Mouse (Mus musculus): ENCODE measurements around the gene Defb25. TPM values are rescaled to one million over a fixed set of nuclear protein-coding genes. Genes with fewer than 3 reads are reported as not detected.

Gene Defb25
- polyA plus RNA-seq, 1 experiment from 2014 or later, result not detected

DNA sequence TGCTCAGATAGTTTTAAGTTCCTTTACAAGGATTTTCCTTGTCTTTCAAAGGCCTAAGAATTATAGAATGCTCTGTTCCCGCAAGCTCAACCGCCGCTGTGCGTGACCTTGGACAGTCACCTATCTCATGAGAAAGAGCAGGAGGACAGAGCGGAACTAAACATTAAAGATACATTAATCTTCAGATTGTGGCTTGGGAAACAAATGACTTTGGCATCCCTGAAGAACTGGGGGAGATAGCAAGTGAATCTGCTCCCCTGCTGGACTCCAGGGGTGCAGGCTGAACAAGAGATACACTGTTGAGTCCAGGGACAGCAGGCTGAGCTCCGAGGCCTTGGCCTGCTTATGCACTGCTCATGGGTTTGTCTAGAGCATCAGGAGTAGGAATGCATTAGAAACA lies 22.8 kb downstream of the Defb25 start:
- WGBS, result 90% methylated on average over 6 of the region's 6 CpGs
- Histone ChIP-seq H3K9me3 (replicated peaks; ENCODE audit: control insufficient read depth, low read length) (no peaks in the 10 kb centered on the region), H3K4me1 (ENCODE audit: control insufficient read depth, insufficient read depth, low read length) (no peaks in the 10 kb centered on the region), H3K4me3 (ENCODE audit: low read depth, low read length) (no peak overlapping the region), H3K27me3 (replicated peaks; ENCODE audit: control insufficient read depth, insufficient read depth, low read length) (no peaks in the 10 kb centered on the region), H3K9ac (ENCODE audit: low read length) (no peak overlapping the region), H3K4me2 (ENCODE audit: low read length) (no peak overlapping the region), H3K27ac (ENCODE audit: low read depth, low read length) (no peak overlapping the region), H3K36me3 (ENCODE audit: control insufficient read depth, insufficient read depth, low read length) (no peaks in the 10 kb centered on the region)
- ATAC-seq, result no peak
- no peak for DNase-seq (ENCODE audit: low spot score)

DNA sequence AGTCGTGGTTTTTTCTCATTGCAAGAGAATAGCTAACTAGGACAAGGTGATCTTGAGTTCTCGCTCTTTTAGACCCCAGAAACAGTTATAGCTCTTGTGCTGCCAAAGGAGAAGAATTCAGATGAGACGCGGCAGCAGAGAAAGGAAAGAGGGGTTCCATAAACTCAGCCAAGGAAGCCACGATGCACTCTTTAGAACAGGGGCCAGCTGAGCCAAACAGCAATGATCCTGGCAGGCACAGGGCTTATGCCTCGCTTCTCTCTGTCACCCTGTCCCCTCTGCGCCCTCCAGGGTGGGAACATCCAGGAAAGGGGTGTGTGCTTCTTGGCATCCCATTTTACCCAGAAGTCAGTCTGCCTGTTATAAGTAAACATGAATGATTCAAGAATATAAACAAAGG lies 23.6 kb downstream of the Defb25 start, which contains the start of gene Defb45:
Gene Defb45 (minus strand): TSS at position 101 of the 400 bp plus-strand sequence.
- Histone ChIP-seq H3K27ac (ENCODE audit: low read depth, low read length) (no peak within 1 kb of the TSS), H3K9me3 (replicated peaks; ENCODE audit: control insufficient read depth, low read length) (no peaks in the 10 kb centered on the region), H3K4me2 (ENCODE audit: low read length) (no peak within 1 kb of the TSS), H3K4me3 (ENCODE audit: low read depth, low read length) (no peak within 1 kb of the TSS), H3K36me3 (ENCODE audit: control insufficient read depth, insufficient read depth, low read length) (no peaks in the 10 kb centered on the region), H3K9ac (ENCODE audit: low read length) (no peak within 1 kb of the TSS), H3K4me1 (ENCODE audit: control insufficient read depth, insufficient read depth, low read length) (no peaks in the 10 kb centered on the region), H3K27me3 (replicated peaks; ENCODE audit: control insufficient read depth, insufficient read depth, low read length) (no peaks in the 10 kb centered on the region)
- no peak for ATAC-seq
- DNase-seq (ENCODE audit: low spot score), result no peak
- WGBS, result 70% methylated on average over 7 of the region's 7 CpGs

DNA sequence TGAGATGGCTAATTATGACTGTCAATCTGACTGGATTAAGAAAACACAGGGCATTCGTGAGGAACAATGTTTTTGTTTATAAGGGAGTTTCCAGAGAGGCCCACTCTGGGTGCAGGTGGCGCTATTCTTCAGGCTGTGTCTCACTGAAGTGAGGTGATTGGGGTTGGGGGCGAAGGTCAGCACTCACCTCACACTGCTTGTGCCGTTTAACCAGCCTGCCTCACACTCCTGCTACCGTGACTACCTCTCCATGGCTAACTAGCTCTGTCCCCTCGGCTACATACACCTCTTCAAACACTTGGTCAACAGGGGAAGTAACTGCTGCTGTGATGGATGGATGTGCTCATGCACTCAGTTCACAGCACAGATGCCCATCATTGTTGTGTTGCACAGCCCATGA lies 33.8 kb downstream of the Defb25 start:
- Histone ChIP-seq H3K27ac (ENCODE audit: low read depth, low read length) (no peak overlapping the region), H3K9me3 (replicated peaks; ENCODE audit: control insufficient read depth, low read length) (no peaks in the 10 kb centered on the region), H3K4me3 (ENCODE audit: low read depth, low read length) (no peak overlapping the region), H3K27me3 (replicated peaks; ENCODE audit: control insufficient read depth, insufficient read depth, low read length) (no peaks in the 10 kb centered on the region), H3K36me3 (ENCODE audit: control insufficient read depth, insufficient read depth, low read length) (no peaks in the 10 kb centered on the region), H3K9ac (ENCODE audit: low read length) (no peak overlapping the region), H3K4me1 (ENCODE audit: control insufficient read depth, insufficient read depth, low read length) (no peaks in the 10 kb centered on the region), H3K4me2 (ENCODE audit: low read length) (no peak overlapping the region)
- 27% methylated on average over 6 of the region's 6 CpGs for WGBS
- ATAC-seq (no peak), DNase-seq (ENCODE audit: low spot score) (no peak)

DNA sequence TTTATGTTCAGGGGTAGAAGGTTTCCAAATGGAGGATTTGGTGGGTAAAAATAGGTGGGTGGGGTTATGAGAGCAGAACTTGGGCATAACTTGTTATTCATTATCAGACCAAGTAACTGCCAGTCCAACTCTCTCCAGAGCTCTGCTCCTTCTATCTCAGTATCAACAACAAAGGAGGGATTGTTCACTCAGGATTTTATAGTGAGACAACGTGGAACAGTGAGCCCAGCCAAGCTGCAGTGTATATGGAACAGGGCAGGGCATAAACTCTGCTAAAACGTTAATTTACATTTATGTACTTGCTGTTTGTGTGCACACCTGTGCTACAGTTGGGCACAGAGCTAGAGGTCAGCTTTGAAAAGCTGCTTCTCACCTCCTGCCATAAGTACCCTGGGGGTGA lies 34.4 kb downstream of the Defb25 start:
- 23% methylated on average over 2 of the region's 2 CpGs for WGBS
- no peaks in the 10 kb centered on the region for H3K4me1 ChIP-seq (ENCODE audit: control insufficient read depth, insufficient read depth, low read length)
- no peak overlapping the region for H3K9ac ChIP-seq (ENCODE audit: low read length)
- ATAC-seq (no peak), DNase-seq (ENCODE audit: low spot score) (no peak)
- no peak overlapping the region for H3K4me3 ChIP-seq (ENCODE audit: low read depth, low read length)
- no peaks in the 10 kb centered on the region for H3K36me3 ChIP-seq (ENCODE audit: control insufficient read depth, insufficient read depth, low read length)
- H3K27me3 ChIP-seq (replicated peaks; ENCODE audit: control insufficient read depth, insufficient read depth, low read length), result no peaks in the 10 kb centered on the region
- H3K27ac ChIP-seq (ENCODE audit: low read depth, low read length), result no peak overlapping the region
- no peak overlapping the region for H3K4me2 ChIP-seq (ENCODE audit: low read length)
- no peaks in the 10 kb centered on the region for H3K9me3 ChIP-seq (replicated peaks; ENCODE audit: control insufficient read depth, low read length)

DNA sequence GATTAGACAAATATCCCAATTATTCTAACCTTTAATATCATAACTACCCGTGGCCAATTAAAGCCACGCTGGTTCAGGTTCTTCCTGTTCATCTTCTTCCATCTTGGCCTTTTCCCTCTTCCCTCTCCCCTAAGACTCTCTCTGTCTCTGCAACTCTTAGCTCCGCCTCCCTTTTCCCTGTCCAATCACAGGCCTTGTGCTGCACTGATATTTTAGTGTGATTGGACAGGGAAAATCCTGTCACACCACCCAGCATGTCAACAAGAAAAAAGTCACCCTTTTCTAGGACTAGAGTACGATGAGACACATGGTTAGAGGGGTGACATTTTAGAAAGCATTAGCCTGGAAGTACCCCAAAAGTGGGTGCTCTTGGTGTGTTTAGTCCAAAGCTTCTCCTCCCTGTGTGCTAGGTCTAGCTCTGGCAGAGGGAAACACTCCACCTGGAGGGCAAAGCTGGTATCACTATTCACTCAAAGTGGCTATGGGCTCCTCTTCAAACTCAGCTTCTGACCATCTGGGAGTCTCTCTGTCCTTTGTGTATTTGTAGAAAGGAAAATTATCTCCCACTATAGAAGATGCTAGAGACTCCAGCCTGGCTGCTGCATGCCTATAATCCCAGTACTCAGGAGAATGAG lies 35.8 kb downstream of the Defb25 start:
- 80% methylated on average over 4 of the region's 4 CpGs for WGBS
- no peak for ATAC-seq
- no peak for DNase-seq (ENCODE audit: low spot score)
- Histone ChIP-seq H3K36me3 (ENCODE audit: control insufficient read depth, insufficient read depth, low read length) (no peaks in the 10 kb centered on the region), H3K9me3 (replicated peaks; ENCODE audit: control insufficient read depth, low read length) (no peaks in the 10 kb centered on the region), H3K9ac (ENCODE audit: low read length) (no peak overlapping the region), H3K4me2 (ENCODE audit: low read length) (no peak overlapping the region), H3K4me1 (ENCODE audit: control insufficient read depth, insufficient read depth, low read length) (no peaks in the 10 kb centered on the region), H3K27ac (ENCODE audit: low read depth, low read length) (no peak overlapping the region), H3K4me3 (ENCODE audit: low read depth, low read length) (no peak overlapping the region), H3K27me3 (replicated peaks; ENCODE audit: control insufficient read depth, insufficient read depth, low read length) (no peaks in the 10 kb centered on the region)

- WGBS, result 91% methylated on average over 11 of the region's 11 CpGs
- DNase-seq (ENCODE audit: low spot score) (no peak), ATAC-seq (no peak)
- no peak overlapping the region for H3K9ac ChIP-seq (ENCODE audit: low read length)
- H3K27me3 ChIP-seq (replicated peaks; ENCODE audit: control insufficient read depth, insufficient read depth, low read length), result no peaks in the 10 kb centered on the region
- H3K4me2 ChIP-seq (ENCODE audit: low read length), result no peak overlapping the region
- H3K4me3 ChIP-seq (ENCODE audit: low read depth, low read length), result no peak overlapping the region
- H3K9me3 ChIP-seq (replicated peaks; ENCODE audit: control insufficient read depth, low read length), result no peaks in the 10 kb centered on the region
- H3K4me1 ChIP-seq (ENCODE audit: control insufficient read depth, insufficient read depth, low read length), result no peaks in the 10 kb centered on the region
- H3K36me3 ChIP-seq (ENCODE audit: control insufficient read depth, insufficient read depth, low read length), result no peaks in the 10 kb centered on the region
- H3K27ac ChIP-seq (ENCODE audit: low read depth, low read length), result no peak overlapping the region
These were observed 42.2 kb downstream of the Defb25 start for GRCm38 (mm10) chr2:152580612-152581011.

DNA sequence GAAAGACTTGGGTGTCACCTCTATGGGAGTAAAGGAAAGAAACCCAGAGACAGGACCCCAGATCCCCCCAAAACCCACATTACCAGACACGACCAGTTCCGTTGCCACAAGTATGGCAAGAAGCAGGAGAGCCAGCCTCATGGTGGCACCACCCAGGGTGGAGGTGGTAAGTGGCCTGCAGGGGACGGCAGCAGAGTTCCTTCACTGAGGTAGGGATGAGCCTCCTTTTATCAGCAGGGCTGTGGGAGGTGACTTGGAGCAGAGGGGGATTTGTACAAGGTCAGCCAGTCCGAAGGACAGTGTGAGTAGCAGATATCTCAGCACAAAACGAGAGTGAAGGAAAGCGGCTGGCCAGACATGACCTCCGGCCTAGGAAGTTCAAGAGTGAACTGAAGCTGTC lies 42.7 kb downstream of the Defb25 start, which contains the start of gene Defb19:
Gene Defb19 (minus strand): TSS at position 206 of the 400 bp plus-strand sequence.
- H3K27me3 ChIP-seq (replicated peaks; ENCODE audit: control insufficient read depth, insufficient read depth, low read length), result no peaks in the 10 kb centered on the region
- no peak for ATAC-seq
- WGBS, result 71% methylated on average over 7 of the region's 7 CpGs
- H3K4me2 ChIP-seq (ENCODE audit: low read length), result no peak within 1 kb of the TSS
- H3K4me1 ChIP-seq (ENCODE audit: control insufficient read depth, insufficient read depth, low read length), result no peaks in the 10 kb centered on the region
- no peak for DNase-seq (ENCODE audit: low spot score)
- no peaks in the 10 kb centered on the region for H3K9me3 ChIP-seq (replicated peaks; ENCODE audit: control insufficient read depth, low read length)
- H3K4me3 ChIP-seq (ENCODE audit: low read depth, low read length), result no peak within 1 kb of the TSS
- no peaks in the 10 kb centered on the region for H3K36me3 ChIP-seq (ENCODE audit: control insufficient read depth, insufficient read depth, low read length)
- no peak within 1 kb of the TSS for H3K9ac ChIP-seq (ENCODE audit: low read length)
- H3K27ac ChIP-seq (ENCODE audit: low read depth, low read length), result no peak within 1 kb of the TSS

DNA sequence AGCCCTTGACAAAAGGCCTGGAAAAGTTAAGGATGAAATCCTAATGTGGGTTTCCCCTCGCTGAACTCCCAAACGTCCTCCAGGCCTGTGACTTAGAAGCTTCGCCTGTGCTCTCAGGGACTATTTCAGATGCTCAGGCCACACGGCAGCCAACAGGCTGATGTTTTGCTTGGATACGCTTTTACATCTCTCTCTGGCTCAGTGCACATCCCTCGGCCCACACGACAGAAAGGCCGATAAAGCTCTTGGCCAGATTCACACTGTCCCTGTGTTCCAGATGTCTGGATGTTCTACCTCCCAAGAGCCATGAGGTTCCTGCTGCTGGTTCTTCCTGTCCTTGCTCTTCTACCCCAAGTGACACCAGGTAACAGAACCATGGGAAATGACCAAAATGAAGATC lies 49.4 kb downstream of the Defb25 start:
- DNase-seq (ENCODE audit: low spot score) (no peak), ATAC-seq (no peak)
- H3K4me1 ChIP-seq (ENCODE audit: control insufficient read depth, insufficient read depth, low read length), result no peaks in the 10 kb centered on the region
- no peak overlapping the region for H3K4me3 ChIP-seq (ENCODE audit: low read depth, low read length)
- H3K9ac ChIP-seq (ENCODE audit: low read length), result no peak overlapping the region
- H3K36me3 ChIP-seq (ENCODE audit: control insufficient read depth, insufficient read depth, low read length), result no peaks in the 10 kb centered on the region
- no peaks in the 10 kb centered on the region for H3K27me3 ChIP-seq (replicated peaks; ENCODE audit: control insufficient read depth, insufficient read depth, low read length)
- H3K27ac ChIP-seq (ENCODE audit: low read depth, low read length), result no peak overlapping the region
- no peak overlapping the region for H3K4me2 ChIP-seq (ENCODE audit: low read length)
- 89% methylated on average over 8 of the region's 8 CpGs for WGBS
- no peaks in the 10 kb centered on the region for H3K9me3 ChIP-seq (replicated peaks; ENCODE audit: control insufficient read depth, low read length)
